Mouse (Mus musculus): ENCODE data around the gene Ddx20.

Gene Ddx20

GRCm38 (mm10) chr3:105687324-105688060 lies at the start of gene Ddx20:
Gene Ddx20 (minus strand): TSS chr3:105687574.
- DNase-seq: peak; percentile 97

DNA sequence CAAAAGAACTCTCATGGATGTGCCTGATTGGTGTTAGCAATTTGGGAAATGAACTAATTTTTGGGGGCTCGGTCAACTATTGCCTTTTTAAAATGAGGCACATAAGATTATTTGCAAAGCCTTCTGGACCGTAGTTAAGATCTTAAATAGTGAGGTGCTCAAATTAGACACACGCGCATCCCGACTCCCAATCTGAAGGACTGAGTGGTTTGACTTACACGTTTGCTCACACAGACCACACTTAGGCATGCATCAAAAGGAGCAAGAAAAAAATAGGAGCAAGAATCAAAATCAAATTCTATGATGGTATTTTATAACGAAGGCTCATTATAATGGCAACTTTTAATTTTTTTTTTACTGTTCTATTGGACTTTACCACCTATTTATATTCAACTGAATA lies 49.7 kb upstream of the Ddx20 start:
- DNase-seq: no peak

DNA sequence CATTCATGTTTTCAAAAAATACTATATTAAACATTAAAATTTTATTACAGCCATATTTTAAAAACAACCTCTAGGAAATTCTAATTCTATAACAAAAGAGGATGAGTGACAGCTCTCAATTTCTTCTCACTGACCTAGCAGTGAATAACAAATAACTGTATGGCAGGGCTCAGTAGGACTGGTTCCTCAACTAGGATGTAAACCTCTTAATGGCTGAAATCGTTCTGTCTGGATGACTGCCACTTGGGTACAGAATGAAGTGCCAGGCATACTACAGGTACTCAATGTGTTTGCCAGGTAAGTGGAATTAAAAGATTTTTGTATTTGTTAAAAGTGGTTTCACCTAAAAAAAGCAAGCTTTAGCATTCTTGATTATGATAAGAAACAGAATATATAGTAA lies 48.8 kb upstream of the Ddx20 start:
- DNase-seq: no peak

DNA sequence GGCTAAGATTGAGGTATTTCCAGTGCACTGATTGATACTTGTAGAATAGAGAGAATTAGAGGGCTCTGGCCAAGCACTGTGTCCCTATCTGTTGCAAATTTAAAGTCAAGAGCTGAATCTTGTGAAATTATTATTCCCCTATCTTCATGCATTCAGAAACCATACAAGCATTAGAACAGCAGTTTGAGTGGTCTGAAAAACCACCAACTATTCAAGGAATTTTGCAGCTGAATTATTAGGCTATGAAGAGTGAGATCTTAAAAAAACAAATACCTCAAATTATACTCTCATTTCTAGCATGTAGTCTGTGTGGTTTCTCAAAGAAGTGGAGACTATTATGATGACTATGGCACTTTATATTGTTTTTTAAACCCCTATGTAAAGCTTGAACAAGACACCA lies 47.9 kb upstream of the Ddx20 start:
- DNase-seq: no peak

DNA sequence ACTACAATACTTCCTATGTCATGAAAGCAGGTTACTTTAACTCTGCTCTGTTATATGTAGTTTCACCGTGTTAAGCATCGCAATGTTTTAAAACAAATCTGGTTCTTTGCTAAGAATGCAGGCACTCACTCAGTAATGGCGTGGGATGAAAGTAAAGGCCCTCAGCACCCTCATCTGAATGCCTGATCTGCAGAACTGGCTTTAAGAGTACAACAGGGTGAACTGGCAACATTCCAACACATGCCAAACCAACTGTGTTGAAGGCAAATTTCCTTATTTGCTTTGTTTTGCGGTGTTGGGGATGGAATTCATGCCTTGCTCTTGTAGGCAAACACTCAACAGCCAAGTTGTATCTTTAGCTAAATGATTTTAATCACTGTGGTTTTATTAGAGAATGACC lies 46.2 kb upstream of the Ddx20 start:
- DNase-seq: no peak

GRCm38 (mm10) chr3:105732360-105732759 lies 45.0 kb upstream of the Ddx20 start:
- DNase-seq: no peak

- DNase-seq: no peak
Observed at GRCm38 (mm10) chr3:105726037-105726436, 38.7 kb upstream of the Ddx20 start.

DNA sequence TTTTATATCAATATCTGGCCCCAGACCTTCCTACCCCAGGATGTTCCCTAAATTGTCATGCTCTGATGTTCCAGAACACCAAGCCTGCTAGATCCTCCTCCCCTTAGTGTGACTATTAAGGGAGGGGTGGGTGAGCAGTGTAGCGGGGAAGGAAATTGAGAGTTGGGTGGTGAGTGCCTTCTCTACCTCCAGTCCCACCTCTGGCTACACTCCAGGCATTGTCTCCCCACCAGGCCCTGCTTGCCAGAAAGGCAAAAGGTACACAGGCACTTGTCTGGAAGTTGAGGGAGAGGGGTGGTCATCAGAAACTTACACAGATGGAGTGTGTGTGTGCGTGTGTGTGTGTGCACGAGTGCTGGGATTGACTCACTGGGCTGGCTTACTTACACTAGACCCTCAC lies 35.1 kb upstream of the Ddx20 start:
- DNase-seq: no peak

GRCm38 (mm10) chr3:105721681-105722201 lies 34.4 kb upstream of the Ddx20 start:
- no peak for DNase-seq

- no peak for DNase-seq
Observed at GRCm38 (mm10) chr3:105720514-105720913, 33.1 kb upstream of the Ddx20 start.

- DNase-seq: no peak
Observed at GRCm38 (mm10) chr3:105719979-105720378, 32.6 kb upstream of the Ddx20 start.

GRCm38 (mm10) chr3:105718746-105719145 lies 31.4 kb upstream of the Ddx20 start:
- DNase-seq: no peak

GRCm38 (mm10) chr3:105717856-105718555 lies 30.6 kb upstream of the Ddx20 start:
- no peak for DNase-seq

DNA sequence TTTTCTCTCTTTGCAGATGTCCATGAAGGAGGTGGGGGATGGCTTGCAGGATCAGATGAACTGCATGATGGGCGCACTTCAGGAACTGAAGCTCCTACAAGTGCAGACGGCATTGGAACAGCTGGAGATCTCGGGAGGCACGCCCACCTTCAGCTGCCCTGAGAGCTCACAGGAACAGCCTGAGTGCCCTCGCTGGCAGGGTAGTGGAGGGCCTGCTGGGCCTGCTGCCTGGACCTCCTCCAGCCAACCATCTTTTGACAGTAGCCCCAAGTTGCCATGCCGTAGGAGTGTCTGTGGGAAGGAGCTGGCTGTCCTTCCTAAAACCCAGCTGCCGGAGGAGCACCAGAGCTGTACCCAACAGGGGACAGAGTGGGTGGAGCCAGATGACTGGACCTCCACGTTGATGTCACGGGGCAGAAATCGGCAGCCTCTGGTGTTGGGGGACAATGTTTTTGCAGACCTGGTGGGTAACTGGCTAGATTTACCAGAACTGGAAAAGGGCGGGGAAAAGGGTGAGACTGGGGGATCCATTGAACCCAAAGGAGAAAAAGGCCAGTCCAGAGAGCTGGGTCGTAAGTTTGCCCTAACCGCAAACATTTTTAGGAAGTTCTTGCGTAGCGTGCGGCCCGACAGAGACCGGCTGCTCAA lies 29.1 kb upstream of the Ddx20 start:
- peak; percentile 57 for DNase-seq

- DNase-seq: no peak
Observed at GRCm38 (mm10) chr3:105714820-105715167, 27.4 kb upstream of the Ddx20 start.

GRCm38 (mm10) chr3:105714091-105714819 lies 26.9 kb upstream of the Ddx20 start:
- DNase-seq: no peak

- DNase-seq: no peak
Observed at GRCm38 (mm10) chr3:105712827-105713226, 25.5 kb upstream of the Ddx20 start.

- no peak for DNase-seq
Observed at GRCm38 (mm10) chr3:105711741-105712140, 24.4 kb upstream of the Ddx20 start.

DNA sequence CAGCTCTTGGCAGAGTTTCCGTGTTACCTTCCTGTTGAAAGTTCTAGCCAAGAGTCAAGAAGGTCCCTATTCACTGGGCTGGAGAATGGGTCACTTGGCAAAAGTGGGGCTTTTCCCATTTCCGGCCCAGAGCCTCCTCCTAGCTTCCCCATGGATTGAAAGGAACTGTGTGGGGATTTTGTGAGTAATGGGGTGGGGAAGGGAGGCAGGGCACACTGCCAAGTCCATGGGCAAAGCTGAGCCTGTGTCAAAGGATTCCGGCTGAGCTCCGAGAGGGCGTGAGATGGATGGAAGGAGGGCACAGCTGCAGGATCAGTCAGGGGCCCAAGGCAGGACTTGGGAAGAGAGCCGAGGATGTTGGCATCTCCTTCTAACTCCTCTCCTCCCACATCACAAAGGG lies 22.9 kb upstream of the Ddx20 start:
- no peak for DNase-seq

DNA sequence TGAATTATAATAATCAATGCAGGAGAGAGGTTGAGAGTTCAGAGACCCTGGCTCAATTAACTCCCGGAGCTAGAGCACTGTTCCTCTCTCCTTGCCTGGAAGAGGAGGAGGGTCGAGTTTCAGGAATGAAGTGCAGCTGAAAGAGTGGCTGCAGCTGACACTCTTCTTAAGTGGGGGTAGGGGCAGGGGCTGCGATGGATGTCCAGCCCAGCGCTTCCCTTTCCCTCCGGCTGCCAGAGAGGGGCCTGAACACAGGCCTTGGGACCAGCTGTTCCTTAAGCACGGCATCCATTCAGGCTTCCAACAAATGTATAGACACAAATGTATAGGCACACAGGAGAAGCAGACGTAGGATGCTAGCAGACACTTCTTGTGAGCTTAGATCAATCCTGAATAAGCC lies 20.2 kb upstream of the Ddx20 start:
- no peak for DNase-seq

DNA sequence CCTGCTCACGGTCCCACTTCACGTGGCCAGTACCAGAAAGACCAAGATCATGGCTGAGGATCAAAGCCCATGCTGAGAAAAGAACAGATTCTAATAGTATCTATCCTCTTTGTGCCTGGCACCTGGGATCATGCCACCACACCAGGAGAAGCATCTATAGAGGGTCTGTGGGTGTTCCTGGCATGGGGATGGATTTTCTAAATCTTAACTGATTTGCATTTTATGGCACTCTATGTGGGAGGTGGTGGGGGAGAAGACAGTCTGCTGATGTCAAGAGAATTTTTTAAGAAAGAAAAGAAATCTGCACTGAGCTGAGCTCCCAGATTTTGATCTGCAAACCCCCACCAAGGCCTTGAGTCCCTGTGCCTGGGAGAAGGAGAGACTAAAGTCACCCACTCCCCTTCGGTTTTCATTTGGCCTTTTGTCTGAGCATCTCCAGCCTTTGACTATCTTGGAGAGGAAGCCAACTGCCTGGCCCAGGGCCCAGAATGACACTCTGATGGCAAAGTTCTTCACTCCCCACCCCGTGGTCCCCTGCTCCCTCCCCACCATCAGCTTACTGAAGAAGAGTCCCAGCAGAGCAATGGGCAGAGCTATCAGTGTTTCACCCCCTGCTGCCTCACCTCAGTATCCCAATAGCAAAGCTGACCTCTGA lies 19.1 kb upstream of the Ddx20 start:
- DNase-seq: no peak

- DNase-seq: no peak
Observed at GRCm38 (mm10) chr3:105705561-105705960, 18.2 kb upstream of the Ddx20 start.
